Mouse (Mus musculus): ENCODE results near the gene Dennd2a. TPM values are rescaled to one million over a fixed set of nuclear protein-coding genes. Genes with fewer than 3 reads are reported as not detected.

The Dennd2a gene
- polyA plus RNA-seq, 1 experiment from 2014 or later: 7.7 TPM

DNA sequence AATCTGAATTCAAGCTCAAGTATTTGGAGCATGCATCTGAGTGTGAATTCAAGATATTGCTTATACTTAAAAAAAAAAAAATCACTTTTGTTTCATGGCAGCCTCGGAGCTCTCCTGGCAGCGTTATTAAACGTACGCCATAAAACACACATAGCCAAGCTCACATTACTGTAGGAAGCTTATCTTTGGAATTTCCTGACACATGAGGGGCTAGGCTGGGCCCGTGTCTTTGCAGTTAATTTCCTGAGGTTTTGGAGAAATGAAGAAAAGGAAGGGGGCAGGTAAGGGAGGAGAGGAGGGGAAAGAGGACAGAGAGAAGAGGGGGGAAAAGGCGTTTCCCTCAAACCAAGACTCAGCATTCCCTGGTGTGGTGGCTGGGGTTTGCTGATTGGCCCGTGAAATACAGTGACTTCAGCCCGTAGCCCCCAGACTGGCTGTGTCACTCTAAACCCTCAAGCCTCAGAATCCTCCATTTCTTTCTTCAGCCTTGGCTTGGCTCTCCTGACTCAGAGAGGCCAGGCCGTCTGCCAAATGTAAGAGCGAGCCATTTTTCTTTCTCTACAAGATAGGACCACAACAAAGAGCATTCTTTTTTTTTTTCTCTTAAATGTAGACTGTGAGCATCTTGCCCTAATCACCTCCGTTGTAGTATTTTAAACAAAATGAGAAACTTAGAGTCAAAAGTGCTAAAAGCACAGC, 42.5 kb downstream of the Dennd2a start:
- Histone ChIP-seq H3K79me2 (ENCODE audit: inconsistent target) (no peaks in the 10 kb centered on the region), H3K36me3 (ENCODE audit: inconsistent target) (no peaks in the 10 kb centered on the region), H3K4me3 (ENCODE audit: inconsistent target) (no peak overlapping the region), H3K27ac (no peak overlapping the region)
- WGBS (ENCODE audit: missing documents): 53% methylated on average over 10 of the region's 11 CpGs

DNA sequence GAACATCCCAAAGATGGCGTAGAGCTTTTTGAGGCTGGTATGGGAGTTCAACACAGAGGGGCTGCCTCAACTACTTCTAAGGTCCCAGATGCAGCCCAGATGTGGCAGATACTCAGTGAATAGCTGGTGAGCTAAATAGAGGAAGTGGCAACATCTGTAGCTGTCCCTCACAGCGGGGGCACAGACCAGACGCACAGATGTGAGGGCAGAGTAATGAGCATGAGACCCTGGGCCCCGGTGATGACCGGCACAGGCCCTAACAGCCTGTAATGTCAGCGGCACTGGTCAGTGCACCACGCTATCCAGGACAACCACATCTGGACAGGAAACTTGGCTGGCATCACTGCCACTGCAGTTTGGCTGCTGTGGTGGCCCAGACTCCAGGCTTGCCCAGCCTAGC, 54.2 kb downstream of the Dennd2a start:
- no peaks in the 10 kb centered on the region for H3K79me2 ChIP-seq (ENCODE audit: inconsistent target)
- H3K36me3 ChIP-seq (ENCODE audit: inconsistent target): no peaks in the 10 kb centered on the region
- 65% methylated on average over 7 of the region's 7 CpGs for WGBS (ENCODE audit: missing documents)
- no peak overlapping the region for H3K4me3 ChIP-seq (ENCODE audit: inconsistent target)
- no peak overlapping the region for H3K27ac ChIP-seq

DNA sequence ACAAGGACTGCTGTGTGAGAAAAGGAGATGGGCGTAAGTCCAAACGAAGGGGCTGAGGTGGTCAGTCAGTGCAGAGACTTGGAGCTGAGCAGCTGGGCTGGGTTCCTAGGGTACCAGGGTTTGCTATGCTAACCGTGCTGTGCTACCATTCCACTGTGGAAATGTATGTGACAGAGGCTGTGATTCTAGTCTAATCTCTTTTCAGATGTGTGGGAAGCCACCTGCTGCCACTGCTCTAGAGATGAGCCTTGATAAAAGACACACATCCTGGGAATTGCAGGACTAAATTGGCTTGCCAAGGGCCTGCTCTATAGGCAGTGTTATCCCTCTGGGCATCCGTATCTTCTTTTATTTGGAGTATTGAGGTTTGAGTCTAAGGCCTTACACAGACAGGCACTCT, 60.5 kb downstream of the Dennd2a start:
- Histone ChIP-seq H3K4me3 (ENCODE audit: inconsistent target) (no peak overlapping the region), H3K36me3 (ENCODE audit: inconsistent target) (no peaks in the 10 kb centered on the region), H3K79me2 (ENCODE audit: inconsistent target) (no peaks in the 10 kb centered on the region), H3K27ac (no peak overlapping the region)
- 98% methylated on average over 4 of the region's 4 CpGs for WGBS (ENCODE audit: missing documents)

DNA sequence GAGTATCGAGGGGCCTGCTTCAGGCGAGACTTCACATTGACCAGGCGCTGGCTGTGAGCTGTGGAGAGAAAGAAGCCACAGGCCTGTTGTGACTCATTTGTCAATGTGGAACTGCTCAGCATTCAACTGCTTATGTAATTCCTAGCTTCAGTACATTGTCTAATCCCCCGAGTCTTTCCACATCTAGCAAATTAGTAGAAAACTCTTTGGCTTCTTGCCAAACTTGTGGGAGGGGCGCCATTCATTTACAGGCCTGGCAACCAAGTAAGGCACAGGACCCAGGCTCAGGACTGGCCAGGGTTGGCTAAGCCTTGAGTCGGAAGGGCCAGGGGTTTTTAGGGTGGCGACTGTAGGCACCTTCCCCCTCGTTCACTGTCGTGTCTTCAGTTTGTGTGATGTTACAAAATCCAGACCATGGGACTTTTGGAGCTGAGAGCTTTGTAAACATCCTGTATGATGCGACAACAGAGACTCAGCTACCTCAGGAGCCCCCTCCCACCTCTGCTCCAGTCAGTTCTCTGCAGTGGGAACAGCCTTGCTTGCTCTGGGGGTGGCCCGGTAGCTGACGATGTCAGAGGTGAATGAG, 64.4 kb downstream of the Dennd2a start:
- H3K4me3 ChIP-seq (ENCODE audit: inconsistent target): no peak overlapping the region
- H3K79me2 ChIP-seq (ENCODE audit: inconsistent target): no peaks in the 10 kb centered on the region
- 68% methylated on average over 12 of the region's 12 CpGs for WGBS (ENCODE audit: missing documents)
- H3K27ac ChIP-seq: no peak overlapping the region
- no peaks in the 10 kb centered on the region for H3K36me3 ChIP-seq (ENCODE audit: inconsistent target)

DNA sequence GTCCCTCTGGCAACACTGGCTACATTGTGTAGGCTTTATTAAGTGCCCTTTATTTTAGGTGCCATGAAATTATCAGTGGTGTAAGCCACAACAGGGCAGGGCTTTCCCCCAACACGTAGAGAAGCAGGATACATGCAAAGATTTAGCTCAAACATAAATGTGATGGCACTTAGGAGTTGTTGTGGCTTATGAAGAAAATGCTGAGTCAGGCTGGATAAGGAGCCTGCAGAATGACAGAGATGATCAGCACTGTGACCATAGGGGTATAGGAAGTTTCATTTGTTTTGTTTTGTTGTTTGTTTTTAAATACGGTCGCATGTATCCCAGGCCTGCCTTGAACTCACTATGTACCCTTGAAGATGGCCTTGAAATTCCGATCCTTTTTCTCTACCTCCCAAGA, 65.5 kb downstream of the Dennd2a start:
- WGBS (ENCODE audit: missing documents): 80% methylated on average over 4 of the region's 4 CpGs
- no peak overlapping the region for H3K4me3 ChIP-seq (ENCODE audit: inconsistent target)
- no peaks in the 10 kb centered on the region for H3K36me3 ChIP-seq (ENCODE audit: inconsistent target)
- H3K79me2 ChIP-seq (ENCODE audit: inconsistent target): no peaks in the 10 kb centered on the region
- no peak overlapping the region for H3K27ac ChIP-seq

DNA sequence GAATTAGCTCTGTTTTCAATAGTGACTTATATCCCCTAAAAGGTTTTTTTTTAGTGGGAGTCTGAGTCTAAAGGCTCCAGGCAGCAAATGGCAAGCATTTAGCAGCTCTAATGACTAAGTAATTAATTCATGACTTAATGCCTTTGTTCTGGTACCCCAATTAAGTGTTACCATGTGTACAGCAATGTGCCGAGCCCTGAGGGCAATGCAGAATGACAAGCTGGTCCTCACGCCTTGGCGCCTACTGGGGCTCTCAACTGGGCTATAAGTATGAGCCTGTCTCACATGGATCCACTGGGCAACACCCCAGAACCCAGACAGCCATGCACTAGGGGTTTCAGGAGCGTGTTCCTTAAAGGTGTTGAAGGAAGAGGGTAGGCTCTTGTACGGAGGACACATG, 66.5 kb downstream of the Dennd2a start:
- Histone ChIP-seq H3K27ac (no peak overlapping the region), H3K36me3 (ENCODE audit: inconsistent target) (no peaks in the 10 kb centered on the region), H3K4me3 (ENCODE audit: inconsistent target) (no peak overlapping the region), H3K79me2 (ENCODE audit: inconsistent target) (no peaks in the 10 kb centered on the region)
- WGBS (ENCODE audit: missing documents): 87% methylated on average over 5 of the region's 5 CpGs

DNA sequence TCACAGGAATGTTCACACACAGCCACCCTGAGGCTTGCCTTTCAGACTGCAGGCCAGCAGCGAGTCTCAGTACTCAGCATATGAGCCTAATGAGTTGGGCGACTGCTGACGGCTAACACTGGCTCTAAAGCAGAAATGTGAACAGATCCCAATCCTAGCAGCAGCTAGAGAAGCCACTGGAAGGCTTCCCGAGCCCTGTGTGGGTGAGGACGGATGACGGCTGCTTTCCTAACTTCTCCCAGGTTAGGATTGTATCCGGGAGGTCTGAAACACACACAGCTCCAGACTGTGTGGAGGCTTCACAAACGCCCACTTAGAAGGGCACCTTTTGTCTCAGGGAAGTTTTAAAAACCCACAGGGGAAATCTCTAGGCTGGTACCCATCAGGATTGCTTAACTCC, 69.4 kb downstream of the Dennd2a start:
- WGBS (ENCODE audit: missing documents): 92% methylated on average over 8 of the region's 8 CpGs
- H3K27ac ChIP-seq: no peak overlapping the region
- no peaks in the 10 kb centered on the region for H3K36me3 ChIP-seq (ENCODE audit: inconsistent target)
- no peak overlapping the region for H3K4me3 ChIP-seq (ENCODE audit: inconsistent target)
- H3K79me2 ChIP-seq (ENCODE audit: inconsistent target): no peaks in the 10 kb centered on the region

DNA sequence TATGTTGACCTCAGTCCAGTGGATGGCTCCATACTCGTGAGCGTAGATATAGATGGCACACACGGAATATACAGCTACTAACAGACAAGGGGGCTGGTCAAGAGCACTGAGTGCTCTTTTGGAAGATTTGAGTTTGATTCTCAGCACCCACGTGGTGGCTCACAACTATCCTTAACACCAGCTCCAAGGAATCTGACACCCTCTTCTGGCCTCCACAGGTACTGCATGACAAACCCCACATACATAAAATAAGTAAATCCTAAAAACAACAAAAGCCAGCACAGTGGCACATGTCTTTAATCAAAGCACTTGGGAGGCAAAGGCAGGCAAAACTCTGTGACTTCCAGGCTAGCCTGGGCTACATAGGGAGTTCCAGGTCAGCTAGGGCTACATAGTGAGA, 74.0 kb downstream of the Dennd2a start:
- no peaks in the 10 kb centered on the region for H3K36me3 ChIP-seq (ENCODE audit: inconsistent target)
- no peak overlapping the region for H3K27ac ChIP-seq
- no peaks in the 10 kb centered on the region for H3K79me2 ChIP-seq (ENCODE audit: inconsistent target)
- WGBS (ENCODE audit: missing documents): 96% methylated on average over 4 of the region's 4 CpGs
- H3K4me3 ChIP-seq (ENCODE audit: inconsistent target): no peak overlapping the region

DNA sequence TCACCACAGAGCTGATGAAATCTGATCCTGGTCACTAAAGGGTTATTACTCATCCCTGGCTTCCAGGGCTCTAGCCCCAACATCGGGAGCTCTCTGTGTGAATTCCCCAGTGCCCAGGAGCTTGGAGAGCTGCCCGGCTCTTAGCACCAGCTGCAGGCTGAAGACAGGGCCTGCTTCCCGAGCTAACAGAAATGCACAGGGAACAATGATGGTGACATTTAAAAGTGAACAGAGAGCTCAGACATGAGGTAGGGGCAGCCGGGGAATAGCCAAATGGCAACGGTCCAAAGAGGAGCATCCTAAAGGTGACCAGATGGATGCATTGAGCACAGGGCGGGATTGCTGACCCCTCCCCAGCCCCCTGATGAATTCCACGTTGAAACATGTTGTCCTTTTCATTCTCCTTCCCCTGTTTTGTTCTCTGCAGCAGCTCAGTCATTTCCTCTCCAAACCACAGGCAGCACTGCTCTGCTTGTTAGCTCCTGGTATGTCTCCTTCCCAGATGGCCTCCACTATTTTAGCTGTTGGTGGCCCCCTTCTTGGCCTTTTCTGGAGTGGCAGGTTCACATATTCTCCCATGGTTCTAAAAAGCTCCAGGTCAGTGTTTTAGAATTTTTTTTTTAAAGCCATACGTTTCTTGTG, 79.0 kb downstream of the Dennd2a start:
- Histone ChIP-seq H3K36me3 (ENCODE audit: inconsistent target) (no peaks in the 10 kb centered on the region), H3K79me2 (ENCODE audit: inconsistent target) (no peaks in the 10 kb centered on the region), H3K4me3 (ENCODE audit: inconsistent target) (no peak overlapping the region), H3K27ac (no peak overlapping the region)
- 30% methylated on average over 8 of the region's 8 CpGs for WGBS (ENCODE audit: missing documents)

DNA sequence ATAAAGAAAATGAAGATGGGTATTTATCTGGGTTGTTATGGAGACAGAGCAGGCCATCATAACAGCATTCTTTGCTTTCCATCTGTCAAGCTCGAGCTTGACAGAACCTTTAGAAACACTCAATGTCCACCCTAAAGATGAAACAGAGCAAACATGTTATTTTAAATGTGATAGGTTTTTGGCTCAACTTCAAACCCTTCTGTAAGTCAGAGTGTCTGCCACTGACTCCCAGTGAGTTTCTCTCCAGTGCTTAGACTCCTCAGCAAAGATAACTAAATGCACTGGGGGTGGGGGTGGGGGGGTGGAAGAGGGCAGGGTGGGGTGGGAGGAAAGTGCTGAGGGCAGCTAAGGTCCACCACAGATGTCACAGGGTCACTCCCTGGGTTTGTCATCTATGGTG, 81.0 kb downstream of the Dennd2a start:
- H3K4me3 ChIP-seq (ENCODE audit: inconsistent target): no peak overlapping the region
- no peak overlapping the region for H3K27ac ChIP-seq
- no peaks in the 10 kb centered on the region for H3K79me2 ChIP-seq (ENCODE audit: inconsistent target)
- H3K36me3 ChIP-seq (ENCODE audit: inconsistent target): no peaks in the 10 kb centered on the region
- WGBS (ENCODE audit: missing documents): 82% methylated on average over 1 of the region's 1 CpGs

DNA sequence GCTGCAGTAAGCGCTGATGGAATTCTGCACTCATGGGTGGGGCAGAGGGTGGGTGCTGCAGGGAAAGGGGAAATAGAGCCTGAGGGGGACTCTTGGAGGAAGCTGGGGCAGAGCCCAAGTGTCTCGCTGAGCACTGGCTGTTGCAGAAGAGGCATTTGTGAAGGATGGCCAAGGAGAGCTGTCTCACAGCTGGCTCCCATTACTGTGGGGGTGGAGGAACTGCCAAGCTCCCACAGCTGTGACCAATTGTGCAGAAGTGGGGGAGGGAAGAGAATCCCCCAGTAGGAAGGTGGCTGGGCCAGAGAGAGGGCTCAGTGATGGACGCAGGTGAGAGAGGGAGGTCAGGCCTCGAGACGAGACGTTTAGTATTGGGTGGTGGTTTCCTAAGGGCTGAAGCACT, 83.2 kb downstream of the Dennd2a start:
- no peaks in the 10 kb centered on the region for H3K79me2 ChIP-seq (ENCODE audit: inconsistent target)
- H3K27ac ChIP-seq: no peak overlapping the region
- no peak overlapping the region for H3K4me3 ChIP-seq (ENCODE audit: inconsistent target)
- H3K36me3 ChIP-seq (ENCODE audit: inconsistent target): no peaks in the 10 kb centered on the region
- WGBS (ENCODE audit: missing documents): 77% methylated on average over 6 of the region's 6 CpGs

DNA sequence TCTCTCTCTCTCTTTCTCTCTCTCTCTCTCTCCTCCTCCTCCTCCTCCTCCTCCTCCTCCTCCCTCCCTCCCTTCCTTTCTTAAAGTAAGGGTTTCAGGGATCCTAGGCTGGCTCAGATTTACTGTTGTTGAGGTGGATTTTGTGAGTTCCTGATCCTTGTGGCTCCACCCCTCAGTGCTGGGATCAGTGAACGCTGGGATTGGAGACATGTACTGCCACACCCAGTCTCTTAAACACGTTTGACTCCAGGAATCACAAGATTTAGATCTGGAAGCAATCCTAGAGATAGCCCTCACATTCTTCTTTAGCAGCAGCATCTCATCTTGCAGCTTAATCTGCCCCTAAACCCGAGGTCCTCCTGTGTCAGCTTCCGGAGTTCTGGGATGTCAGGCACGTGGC, 84.8 kb downstream of the Dennd2a start:
- no peaks in the 10 kb centered on the region for H3K79me2 ChIP-seq (ENCODE audit: inconsistent target)
- WGBS (ENCODE audit: missing documents): 91% methylated on average over 5 of the region's 5 CpGs
- no peak overlapping the region for H3K27ac ChIP-seq
- H3K4me3 ChIP-seq (ENCODE audit: inconsistent target): no peak overlapping the region
- H3K36me3 ChIP-seq (ENCODE audit: inconsistent target): no peaks in the 10 kb centered on the region

DNA sequence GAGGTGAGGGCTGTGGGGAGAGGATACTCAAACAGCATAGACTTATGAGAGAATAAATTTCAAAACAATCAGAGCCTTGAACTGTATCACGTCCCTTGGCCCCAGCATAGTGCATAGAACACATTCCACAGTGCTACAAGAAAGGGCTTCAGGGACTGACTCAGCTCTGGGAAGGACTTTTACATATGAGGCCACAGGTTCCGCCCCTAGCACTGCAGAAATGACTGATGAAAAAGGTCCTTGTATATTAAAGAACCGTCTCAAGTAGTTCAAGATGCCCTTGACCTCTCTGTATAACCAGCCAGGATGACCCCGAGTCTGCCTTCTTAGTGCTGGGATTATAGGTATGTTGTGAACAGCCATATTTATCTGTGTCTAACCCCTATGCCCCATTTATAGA, 85.4 kb downstream of the Dennd2a start:
- 82% methylated on average over 4 of the region's 4 CpGs for WGBS (ENCODE audit: missing documents)
- no peaks in the 10 kb centered on the region for H3K36me3 ChIP-seq (ENCODE audit: inconsistent target)
- H3K27ac ChIP-seq: no peak overlapping the region
- H3K79me2 ChIP-seq (ENCODE audit: inconsistent target): no peaks in the 10 kb centered on the region
- H3K4me3 ChIP-seq (ENCODE audit: inconsistent target): no peak overlapping the region

DNA sequence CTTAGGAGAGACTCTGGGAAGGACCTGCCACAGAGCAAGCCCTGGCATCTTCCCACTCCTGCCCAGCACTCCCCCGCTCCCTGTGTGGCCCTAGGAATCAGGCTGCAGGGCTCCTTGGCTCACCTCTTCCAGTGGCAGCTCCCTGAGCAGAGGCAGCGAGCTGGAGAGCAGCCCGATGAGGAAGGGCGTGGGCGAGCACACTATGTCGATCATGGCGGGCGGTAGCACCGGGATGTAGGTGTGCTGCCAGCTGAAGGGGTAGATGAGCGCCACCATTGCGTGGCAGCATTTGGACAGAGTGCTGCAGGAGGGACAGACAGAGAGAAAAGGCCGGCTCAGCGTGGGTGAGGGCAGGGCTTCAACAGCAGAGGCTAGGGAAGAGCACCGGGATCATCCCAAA, 87.6 kb downstream of the Dennd2a start:
- Histone ChIP-seq H3K4me3 (ENCODE audit: inconsistent target) (no peak overlapping the region), H3K27ac (no peak overlapping the region), H3K36me3 (ENCODE audit: inconsistent target) (no peaks in the 10 kb centered on the region), H3K79me2 (ENCODE audit: inconsistent target) (no peaks in the 10 kb centered on the region)
- 98% methylated on average over 11 of the region's 14 CpGs for WGBS (ENCODE audit: missing documents)

DNA sequence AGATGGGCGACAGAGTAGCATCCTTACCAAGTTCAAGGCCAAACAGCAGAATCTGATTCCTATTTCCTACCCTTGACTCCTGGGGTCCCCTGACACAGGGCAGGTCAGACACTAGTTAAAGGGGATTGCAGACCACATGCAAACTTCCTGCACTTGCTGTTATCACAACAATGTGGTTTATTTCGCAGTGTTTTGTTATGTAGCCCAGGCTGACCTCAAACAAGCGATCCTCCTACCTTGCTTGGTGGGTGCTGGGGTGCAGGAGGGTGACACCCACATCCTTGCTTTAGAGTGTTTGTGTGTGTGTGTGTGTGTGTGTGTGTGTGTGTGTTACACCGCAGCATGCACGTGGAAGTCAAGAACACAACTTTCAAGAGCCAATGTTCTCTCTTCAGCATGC, 88.2 kb downstream of the Dennd2a start:
- Histone ChIP-seq H3K36me3 (ENCODE audit: inconsistent target) (no peaks in the 10 kb centered on the region), H3K79me2 (ENCODE audit: inconsistent target) (no peaks in the 10 kb centered on the region), H3K27ac (no peak overlapping the region), H3K4me3 (ENCODE audit: inconsistent target) (no peak overlapping the region)
- 75% methylated on average over 3 of the region's 5 CpGs for WGBS (ENCODE audit: missing documents)
